Mouse (Mus musculus): ENCODE results near the gene Lrch3. TPM values are rescaled to one million over a fixed set of nuclear protein-coding genes. Genes with fewer than 3 reads are reported as not detected.

Gene Lrch3
- total RNA-seq, 2 experiments from 2014 or later, result 13.2 to 14.6 TPM

Other genes starting within 250 kb of the Lrch3 start
- gene Muc4, start 178.2 kb upstream of the Lrch3 start, total RNA-seq (2021), result under 1 TPM; 0.10 to 0.27 TPM
- under 1 TPM; 0.18 to 0.22 TPM for gene Muc20, start 116.7 kb upstream of the Lrch3 start, total RNA-seq (2021)
- not detected for gene Smbd1, start 103.6 kb upstream of the Lrch3 start, total RNA-seq (2021)
- gene Fyttd1, start 36.6 kb upstream of the Lrch3 start, total RNA-seq (2021), result 10 to 100 TPM; 86.0 to 88.7 TPM
- 10 to 100 TPM; 23.9 to 25.4 TPM for gene Rubcn, start 36.3 kb upstream of the Lrch3 start, total RNA-seq (2021)
- gene Iqcg, start 142.1 kb downstream of the Lrch3 start, total RNA-seq (2021), result 1 to 10 TPM; 3.9 TPM
- gene Rpl35a, start 142.4 kb downstream of the Lrch3 start, total RNA-seq (2021), result 100 to 1,000 TPM; 193 to 237 TPM
- 1 to 10 TPM; 1.2 to 1.5 TPM for gene Lmln, start 148.4 kb downstream of the Lrch3 start, total RNA-seq (2021)